Mouse (Mus musculus) cerebellum, adult 2 months (tissue): ENCODE results near the gene Immt.

Experiments
- CTCF ChIP-seq: fragments of 200-500 bp; IDR thresholded peaks from 2 replicates; pipeline ENCODE4 v1.5.1; 2011; ENCODE audit warnings: low read depth, mild to moderate bottlenecking, control low read depth, low read length, moderate library complexity, borderline replicate concordance; ENCODE audit not compliant: insufficient read depth
- POLR2A ChIP-seq: fragments of 200-500 bp; IDR thresholded peaks from 2 replicates; pipeline ENCODE4 v1.6.1; 2011; ENCODE audit warnings: low read length, control low read depth, borderline replicate concordance; ENCODE audit not compliant: insufficient read depth

- TF ChIP-seq CTCF (no peak), POLR2A (no peak)
Measured at GRCm38 (mm10) chr6:71809890-71810289, 21.2 kb upstream of the Immt start.
